Mouse (Mus musculus) intestine, embryonic 14.5 days (tissue): ENCODE data around the gene Rasal2. TPM values are rescaled to one million over a fixed set of nuclear protein-coding genes. Genes with fewer than 3 reads are reported as not detected.

ENCODE experiments used
- ATAC-seq: fragments of 200-750 bp; cut with Nextera tagmentation; replicated peaks from 2 replicates; pipeline ENCODE4 v1.8.0; 2017; ENCODE audit warnings: low read depth, moderate number of reproducible peaks, moderate TSS enrichment, moderate library complexity; ENCODE audit not compliant: low FRiP score, low TSS enrichment
- DNase-seq: peaks from one replicate; pipeline ENCODE4 v3.0.0-alpha.2; 2018; ENCODE audit warnings: low spot score
- H3K27ac ChIP-seq: fragments of 300-500 bp; sonication (generic); 2 replicates; pipeline ENCODE4 v1.5.1; 2014; ENCODE audit warnings: low read depth, mild to moderate bottlenecking, control low read depth
- H3K27me3 ChIP-seq: fragments of 300-500 bp; sonication (generic); replicated peaks from 2 replicates; pipeline ENCODE4 v1.6.1; 2014; ENCODE audit warnings: low read length, control low read depth; ENCODE audit not compliant: control insufficient read depth, insufficient read depth
- H3K36me3 ChIP-seq: fragments of 300-500 bp; sonication (generic); 2 replicates; pipeline ENCODE4 v1.6.1; 2014; ENCODE audit warnings: low read length, control low read depth; ENCODE audit not compliant: control insufficient read depth, insufficient read depth
- H3K4me1 ChIP-seq: fragments of 300-500 bp; sonication (generic); replicated peaks from 2 replicates; pipeline ENCODE4 v1.6.1; 2014; ENCODE audit warnings: low read length, control low read depth, mixed read lengths; ENCODE audit not compliant: control insufficient read depth, insufficient read depth
- H3K4me2 ChIP-seq: fragments of 300-500 bp; sonication (generic); 2 replicates; pipeline ENCODE4 v1.6.1; 2014; ENCODE audit warnings: low read length
- H3K4me3 ChIP-seq: fragments of 300-500 bp; sonication (generic); 2 replicates; pipeline ENCODE4 v1.5.1; 2014; ENCODE audit warnings: low read depth, low read length, control low read depth, mixed read lengths
- H3K9ac ChIP-seq: fragments of 300-500 bp; sonication (generic); 2 replicates; pipeline ENCODE4 v1.6.1; 2014; ENCODE audit warnings: mild to moderate bottlenecking, low read length
- H3K9me3 ChIP-seq: fragments of 300-500 bp; sonication (generic); 2 replicates; pipeline ENCODE4 v1.6.1; 2016; ENCODE audit warnings: low read length, control low read depth; ENCODE audit not compliant: control insufficient read depth
- whole genome bisulfite sequencing: fragments of 180-500 bp; shearing (Covaris S2); extraction: QIAGEN DNeasy Blood & Tissue Kit; methylation state at CpG from one replicate; pipeline ENCODE4 v1.1.7; 2014; 5-methylcytosine and 5-hydroxymethylcytosine counted together
- polyA plus RNA-seq: library from polyadenylated mRNA; unstranded; fragments of >200 nt; fragmentation: Nextera tagmentation; extraction: Ambion mirVana; gene quantifications from 2 replicates; pipeline ENCODE4 v1.2.1, GENCODE M21; 2014

Gene Rasal2
- polyA plus RNA-seq, 1 experiment from 2014 or later = 8.3 TPM

GRCm38 (mm10) chr1:157443723-157444561 is 31.5 kb upstream of the Rasal2 start:
- Histone ChIP-seq H3K4me3 (no peak overlapping the region), H3K4me1 (peaks cover 16% of the 10 kb centered on the region; the same call in 1 of the 2 replicates), H3K4me2 (peak overlapping the region; percentile 32), H3K36me3 (no peaks in the 10 kb centered on the region), H3K9ac (no peak overlapping the region), H3K27ac (peak overlapping the region; percentile 59), H3K27me3 (no peaks in the 10 kb centered on the region), H3K9me3 (no peaks in the 10 kb centered on the region)
- no peak for DNase-seq
- 32% methylated on average over 19 of the region's 19 CpGs for WGBS
- no peak for ATAC-seq

DNA sequence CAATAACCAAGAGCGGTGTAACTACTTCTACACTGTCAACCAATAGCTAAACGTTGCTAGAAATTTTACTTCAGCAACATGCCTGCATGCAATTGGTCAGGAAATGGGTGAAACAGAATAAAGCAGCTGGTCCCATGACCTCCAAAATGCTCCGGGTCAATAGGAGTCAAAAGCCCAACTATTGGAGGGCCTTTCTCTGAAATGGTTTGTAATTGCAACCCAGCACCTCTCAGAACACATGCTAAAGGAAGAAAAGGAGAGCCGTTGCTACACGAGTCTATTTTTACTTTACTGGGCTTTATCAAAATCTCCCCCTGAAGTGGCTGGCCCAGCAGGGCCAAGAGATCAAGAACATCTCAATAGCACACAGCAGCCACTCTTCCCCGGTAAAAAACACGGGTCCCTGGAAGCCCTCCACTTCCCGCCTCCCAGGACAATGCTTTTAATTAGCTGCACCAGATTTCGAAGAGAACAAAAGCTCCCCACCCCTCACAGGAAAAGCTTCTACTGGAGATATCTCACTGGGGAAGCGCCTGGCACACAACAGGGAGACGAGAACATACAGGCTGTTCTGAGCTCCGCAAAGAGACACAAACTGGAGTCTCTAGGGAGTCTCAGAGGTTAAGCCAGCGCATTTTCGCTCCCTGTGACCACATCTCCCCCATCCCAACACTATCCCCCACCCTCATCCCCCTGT is 30.8 kb upstream of the Rasal2 start:
- Histone ChIP-seq H3K4me1 (peaks cover 16% of the 10 kb centered on the region; the same call in 1 of the 2 replicates), H3K9ac (no peak overlapping the region), H3K36me3 (no peaks in the 10 kb centered on the region), H3K27me3 (no peaks in the 10 kb centered on the region), H3K9me3 (no peaks in the 10 kb centered on the region), H3K27ac (0 out of 2 replicates have a peak overlapping the region, but pooled peaks have one; percentile 59), H3K4me3 (no peak overlapping the region), H3K4me2 (peak overlapping the region; percentile 32)
- no peak for DNase-seq
- 23% methylated on average over 14 of the region's 14 CpGs for WGBS
- ATAC-seq = no peak

- H3K36me3 ChIP-seq = no peaks in the 10 kb centered on the region
- no peak for DNase-seq
- no peak overlapping the region for H3K9ac ChIP-seq
- peaks cover 16% of the 10 kb centered on the region; the same call in 1 of the 2 replicates for H3K4me1 ChIP-seq
- no peak for ATAC-seq
- H3K27me3 ChIP-seq = no peaks in the 10 kb centered on the region
- H3K4me2 ChIP-seq = no peak overlapping the region
- H3K4me3 ChIP-seq = no peak overlapping the region
- H3K9me3 ChIP-seq = no peaks in the 10 kb centered on the region
- 14% methylated on average over 14 of the region's 14 CpGs for WGBS
- H3K27ac ChIP-seq = no peak overlapping the region
Measured at GRCm38 (mm10) chr1:157439973-157440641, 27.7 kb upstream of the Rasal2 start.

DNA sequence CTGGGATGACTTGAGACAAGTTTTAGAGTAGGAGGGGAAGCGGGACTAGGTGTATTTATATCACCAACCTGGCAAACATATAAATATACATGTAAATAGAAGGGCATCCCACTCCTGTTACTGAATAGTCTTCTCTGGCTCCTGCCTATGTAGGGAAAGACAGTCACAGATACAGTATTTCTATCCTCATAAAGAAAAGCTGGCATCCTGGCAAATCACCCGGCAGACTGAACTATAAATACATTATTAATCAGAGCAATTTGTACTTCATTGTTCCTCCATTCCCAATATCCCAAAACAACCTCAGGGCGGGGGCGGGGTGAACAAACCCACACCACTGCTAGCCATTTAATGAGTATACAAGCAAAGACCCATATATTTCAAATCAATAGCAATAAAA is 26.7 kb upstream of the Rasal2 start:
- 85% methylated on average over 4 of the region's 4 CpGs for WGBS
- DNase-seq = no peak
- Histone ChIP-seq H3K27ac (no peak overlapping the region), H3K27me3 (no peaks in the 10 kb centered on the region), H3K36me3 (no peaks in the 10 kb centered on the region), H3K9me3 (no peaks in the 10 kb centered on the region), H3K4me2 (no peak overlapping the region), H3K9ac (no peak overlapping the region), H3K4me3 (no peak overlapping the region), H3K4me1 (peaks cover 11% of the 10 kb centered on the region; the same call in 1 of the 2 replicates)
- ATAC-seq = no peak

DNA sequence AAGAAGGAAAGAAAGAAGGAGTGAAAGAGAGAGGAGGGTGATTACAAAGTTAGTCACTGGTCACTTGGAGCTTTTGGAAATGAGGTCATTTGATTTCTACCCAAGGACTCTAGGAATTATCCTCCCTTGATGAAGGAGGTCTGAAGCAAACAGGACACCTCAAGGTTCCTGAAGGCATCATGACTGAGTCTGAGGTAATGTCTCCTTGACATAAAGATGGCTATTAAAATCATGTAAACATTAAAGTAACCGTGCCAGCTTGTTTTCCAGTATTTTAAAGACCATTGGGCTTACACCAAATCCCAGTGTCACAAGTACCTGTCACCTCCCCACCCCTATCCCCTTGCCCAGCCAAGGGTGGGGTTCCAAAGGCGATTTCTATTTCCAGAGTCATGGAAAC is 25.9 kb upstream of the Rasal2 start:
- ATAC-seq (no peak), DNase-seq (no peak)
- H3K36me3 ChIP-seq = no peaks in the 10 kb centered on the region
- H3K9ac ChIP-seq = no peak overlapping the region
- 77% methylated on average over 2 of the region's 2 CpGs for WGBS
- H3K4me1 ChIP-seq = 0 out of 2 replicates have a peak, but pooled peaks cover 4% of the 10 kb centered on the region
- no peaks in the 10 kb centered on the region for H3K27me3 ChIP-seq
- H3K9me3 ChIP-seq = no peaks in the 10 kb centered on the region
- no peak overlapping the region for H3K4me3 ChIP-seq
- H3K27ac ChIP-seq = no peak overlapping the region
- no peak overlapping the region for H3K4me2 ChIP-seq

- WGBS = 86% methylated on average over 6 of the region's 6 CpGs
- ATAC-seq (no peak), DNase-seq (no peak)
- no peaks in the 10 kb centered on the region for H3K4me1 ChIP-seq
- no peak overlapping the region for H3K27ac ChIP-seq
- no peak overlapping the region for H3K4me3 ChIP-seq
- H3K9me3 ChIP-seq = no peaks in the 10 kb centered on the region
- H3K27me3 ChIP-seq = no peaks in the 10 kb centered on the region
- no peaks in the 10 kb centered on the region for H3K36me3 ChIP-seq
- H3K4me2 ChIP-seq = no peak overlapping the region
- no peak overlapping the region for H3K9ac ChIP-seq
Measured at GRCm38 (mm10) chr1:157435926-157436325, 23.5 kb upstream of the Rasal2 start.

GRCm38 (mm10) chr1:157434404-157434803 is 22.0 kb upstream of the Rasal2 start:
- 86% methylated on average over 4 of the region's 4 CpGs for WGBS
- no peak overlapping the region for H3K27ac ChIP-seq
- H3K27me3 ChIP-seq = no peaks in the 10 kb centered on the region
- H3K9me3 ChIP-seq = no peaks in the 10 kb centered on the region
- ATAC-seq (no peak), DNase-seq (no peak)
- no peak overlapping the region for H3K9ac ChIP-seq
- H3K4me1 ChIP-seq = no peaks in the 10 kb centered on the region
- no peak overlapping the region for H3K4me2 ChIP-seq
- no peaks in the 10 kb centered on the region for H3K36me3 ChIP-seq
- H3K4me3 ChIP-seq = no peak overlapping the region

DNA sequence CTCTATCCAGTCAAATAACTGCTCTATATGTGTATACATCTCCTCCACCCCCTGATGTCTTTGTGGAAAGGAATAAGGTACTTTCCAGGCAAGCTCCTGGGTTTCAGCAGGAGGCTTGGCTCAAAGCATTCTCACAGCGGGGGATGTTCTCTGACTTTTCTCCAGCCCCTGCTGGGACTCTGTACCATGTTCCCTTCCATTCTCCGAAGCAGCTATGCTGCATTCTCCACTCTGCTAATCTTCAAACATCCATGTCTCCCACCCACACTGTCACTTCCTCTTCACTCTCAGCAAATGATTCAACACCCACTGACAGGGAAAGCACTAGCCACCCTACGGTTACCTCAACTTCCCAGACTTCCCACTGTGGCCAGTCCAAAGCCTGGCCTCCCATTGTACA is 20.9 kb upstream of the Rasal2 start:
- Histone ChIP-seq H3K4me1 (no peaks in the 10 kb centered on the region), H3K36me3 (no peaks in the 10 kb centered on the region), H3K9ac (no peak overlapping the region), H3K4me2 (no peak overlapping the region), H3K27ac (no peak overlapping the region), H3K4me3 (no peak overlapping the region), H3K27me3 (no peaks in the 10 kb centered on the region), H3K9me3 (no peaks in the 10 kb centered on the region)
- ATAC-seq (no peak), DNase-seq (no peak)
- 66% methylated on average over 3 of the region's 3 CpGs for WGBS
